Mouse (Mus musculus) MEL (cell line): ENCODE data around the gene Rpp14. TPM values are rescaled to one million over a fixed set of nuclear protein-coding genes. Genes with fewer than 3 reads are reported as not detected.

Experiments used
- DNase-seq: peaks from one replicate; pipeline ENCODE4 v3.0.0; 2011; ENCODE audit warnings: low read depth, low spot score
- H3K27ac ChIP-seq: 2 replicates; pipeline ENCODE4 v1.5.1; 2012; ENCODE audit warnings: low read depth, mild to moderate bottlenecking, control low read depth, low read length, moderate library complexity; ENCODE audit not compliant: control insufficient read depth
- H3K27me3 ChIP-seq, 2 experiments: fragments of 150-350 bp in 1 of 2; sonication (generic) in 1 of 2; 2 replicates each; pipeline ENCODE4 v1.6.1; 2012; ENCODE audit warnings: low read length in 2 of 2, mild to moderate bottlenecking in 2 of 2, improper control_type of control experiment in 1 of 2, moderate library complexity in 1 of 2; ENCODE audit not compliant: insufficient read depth in 2 of 2, control insufficient read depth in 1 of 2
- H3K36me3 ChIP-seq, 2 experiments: 2 replicates each; pipeline ENCODE4 v1.6.1; 2012 to 2014; ENCODE audit warnings: low read length in 2 of 2, improper control_type of control experiment in 1 of 2, inconsistent platforms in 1 of 2, mild to moderate bottlenecking in 1 of 2; ENCODE audit not compliant: insufficient read depth in 2 of 2, control insufficient read depth in 1 of 2
- H3K4me1 ChIP-seq, 2 experiments: fragments of 150-350 bp in 1 of 2; sonication (generic) in 1 of 2; 2 replicates each; pipeline ENCODE4 v1.6.1; 2012; ENCODE audit warnings: low read length in 2 of 2, improper control_type of control experiment in 1 of 2, mild to moderate bottlenecking in 1 of 2; ENCODE audit not compliant: insufficient read depth in 2 of 2, control insufficient read depth in 1 of 2
- H3K4me3 ChIP-seq, 2 experiments: fragments of 150-350 bp in 1 of 2; sonication (generic) in 1 of 2; 2 replicates each; pipeline ENCODE4 v1.5.1; 2012; ENCODE audit warnings: low read depth in 2 of 2, low read length in 2 of 2, mild to moderate bottlenecking in 2 of 2, moderate library complexity in 2 of 2, control low read depth in 1 of 2, improper control_type of control experiment in 1 of 2; ENCODE audit not compliant: control insufficient read depth in 1 of 2, insufficient read depth in 1 of 2
- H3K79me2 ChIP-seq: 2 replicates; pipeline ENCODE4 v1.6.1; 2012; ENCODE audit warnings: mild to moderate bottlenecking, low read length, moderate library complexity; ENCODE audit not compliant: control insufficient read depth, poor library complexity, insufficient read depth
- H3K9ac ChIP-seq: 2 replicates; pipeline ENCODE4 v1.6.1; 2012; ENCODE audit warnings: low read depth, mild to moderate bottlenecking, control low read depth, low read length, moderate library complexity; ENCODE audit not compliant: control insufficient read depth, poor library complexity, severe bottlenecking
- H3K9me3 ChIP-seq: fragments of 150-350 bp; sonication (generic); replicated peaks from 2 replicates; pipeline ENCODE4 v1.6.1; 2012; ENCODE audit warnings: mild to moderate bottlenecking, low read length, improper control_type of control experiment, moderate library complexity; ENCODE audit not compliant: insufficient read depth
- CHD2 ChIP-seq: IDR thresholded peaks from 2 replicates; pipeline ENCODE4 v1.6.1; 2011; ENCODE audit warnings: low read length, improper control_type of control experiment
- CTCF ChIP-seq, 3 experiments: IDR thresholded peaks in 2 of 3; conservative IDR thresholded peaks in 1 of 3; 2 replicates each; pipeline ENCODE4 v1.5.1; 2011 to 2012; ENCODE audit warnings: low read length in 3 of 3, low read depth in 2 of 3, mild to moderate bottlenecking in 2 of 3, improper control_type of control experiment in 1 of 3, inconsistent platforms in 1 of 3, mixed read lengths in 1 of 3, moderate library complexity in 1 of 3; ENCODE audit not compliant: control insufficient read depth in 1 of 3, insufficient read depth in 1 of 3, poor library complexity in 1 of 3, severe bottlenecking in 1 of 3
- E2F4 ChIP-seq: IDR thresholded peaks from 2 replicates; pipeline ENCODE4 v1.6.1; 2011; ENCODE audit warnings: low read depth, low read length, improper control_type of control experiment, borderline replicate concordance
- ELF1 ChIP-seq: IDR thresholded peaks from 2 replicates; pipeline ENCODE4 v1.6.1; 2014; ENCODE audit warnings: low read depth, mild to moderate bottlenecking, inconsistent platforms, low read length, improper control_type of control experiment, moderate library complexity
- GATA1 ChIP-seq: IDR thresholded peaks from 2 replicates; pipeline ENCODE4 v1.6.1; 2011; ENCODE audit warnings: low read depth, low read length, improper control_type of control experiment
- HCFC1 ChIP-seq: IDR thresholded peaks from 2 replicates; pipeline ENCODE4 v1.6.1; 2012; ENCODE audit warnings: low read depth, mild to moderate bottlenecking, inconsistent platforms, low read length, improper control_type of control experiment, moderate library complexity
- JUND ChIP-seq: IDR thresholded peaks from 2 replicates; pipeline ENCODE4 v1.6.1; 2011; ENCODE audit warnings: low read depth, mild to moderate bottlenecking, improper control_type of control experiment, low read length
- MAFK ChIP-seq: IDR thresholded peaks from 2 replicates; pipeline ENCODE4 v1.6.1; 2011; ENCODE audit warnings: low read depth, mild to moderate bottlenecking, low read length, improper control_type of control experiment, borderline replicate concordance
- MAX ChIP-seq: IDR thresholded peaks from 2 replicates; pipeline ENCODE4 v1.6.1; 2011; ENCODE audit warnings: low read length, improper control_type of control experiment
- MAZ ChIP-seq: IDR thresholded peaks from 2 replicates; pipeline ENCODE4 v1.6.1; 2012; ENCODE audit warnings: low read depth, mild to moderate bottlenecking, inconsistent platforms, low read length, improper control_type of control experiment
- MYB ChIP-seq: IDR thresholded peaks from 2 replicates; pipeline ENCODE4 v1.6.1; 2011; ENCODE audit warnings: mild to moderate bottlenecking, low read depth, low read length, improper control_type of control experiment
- NRF1 ChIP-seq: IDR thresholded peaks from 2 replicates; pipeline ENCODE4 v1.6.1; 2014; ENCODE audit warnings: low read depth, mild to moderate bottlenecking, inconsistent platforms, low read length, improper control_type of control experiment, moderate library complexity; ENCODE audit not compliant: poor library complexity, insufficient read depth, severe bottlenecking
- POLR2A ChIP-seq, 2 experiments: IDR thresholded peaks; 2 replicates each; pipeline ENCODE4 v1.6.1; 2011 to 2012; ENCODE audit warnings: low read length in 2 of 2, mild to moderate bottlenecking in 2 of 2, control low read depth in 1 of 2, improper control_type of control experiment in 1 of 2, low read depth in 1 of 2, moderate library complexity in 1 of 2; ENCODE audit not compliant: control insufficient read depth in 1 of 2, insufficient read depth in 1 of 2, poor library complexity in 1 of 2
- POLR2AphosphoS5 ChIP-seq: IDR thresholded peaks from 2 replicates; pipeline ENCODE4 v1.6.1; 2012; ENCODE audit warnings: low read depth, borderline replicate concordance, mild to moderate bottlenecking, inconsistent platforms, low read length, moderate library complexity, mixed read lengths
- RAD21 ChIP-seq: IDR thresholded peaks from 2 replicates; pipeline ENCODE4 v1.6.1; 2011; ENCODE audit warnings: mild to moderate bottlenecking, low read depth, low read length, improper control_type of control experiment
- RCOR1 ChIP-seq: IDR thresholded peaks from 2 replicates; pipeline ENCODE4 v1.6.1; 2012; ENCODE audit warnings: low read depth, mild to moderate bottlenecking, inconsistent platforms, low read length, improper control_type of control experiment
- SMC3 ChIP-seq: IDR thresholded peaks from 2 replicates; pipeline ENCODE4 v1.6.1; 2011; ENCODE audit warnings: low read depth, low read length, improper control_type of control experiment
- TAL1 ChIP-seq: IDR thresholded peaks from 2 replicates; pipeline ENCODE4 v1.6.1; 2012; ENCODE audit warnings: mild to moderate bottlenecking, inconsistent platforms, low read length, moderate library complexity, mixed read lengths
- TBP ChIP-seq: IDR thresholded peaks from 2 replicates; pipeline ENCODE4 v1.8.0; 2011; ENCODE audit warnings: low read depth, low read length, improper control_type of control experiment
- UBTF ChIP-seq: IDR thresholded peaks from 2 replicates; pipeline ENCODE4 v1.6.1; 2012; ENCODE audit warnings: low read depth, mild to moderate bottlenecking, inconsistent platforms, low read length, improper control_type of control experiment, moderate library complexity, borderline replicate concordance; ENCODE audit not compliant: insufficient read depth
- USF1 ChIP-seq: IDR thresholded peaks from 2 replicates; pipeline ENCODE4 v1.6.1; 2014; ENCODE audit warnings: low read depth, mild to moderate bottlenecking, inconsistent platforms, low read length, improper control_type of control experiment, moderate library complexity
- USF2 ChIP-seq, 2 experiments: IDR thresholded peaks; 2 replicates each; pipeline ENCODE4 v1.6.1; 2011 to 2012; ENCODE audit warnings: improper control_type of control experiment in 2 of 2, low read length in 2 of 2, borderline replicate concordance in 1 of 2, inconsistent platforms in 1 of 2, low read depth in 1 of 2, mild to moderate bottlenecking in 1 of 2; ENCODE audit not compliant: insufficient read depth in 1 of 2
- ZC3H11A ChIP-seq: IDR thresholded peaks from 2 replicates; pipeline ENCODE4 v1.6.1; 2012; ENCODE audit warnings: low read depth, mild to moderate bottlenecking, inconsistent platforms, low read length, improper control_type of control experiment
- ZMIZ1 ChIP-seq: IDR thresholded peaks from 2 replicates; pipeline ENCODE4 v1.6.1; 2012; ENCODE audit warnings: low read depth, mild to moderate bottlenecking, inconsistent platforms, low read length, improper control_type of control experiment, moderate library complexity
- polyA plus RNA-seq, 2 experiments: library from polyadenylated mRNA; stranded (reverse) in 1 of 2; unstranded in 1 of 2; fragments of >175 nt in 1 of 2; fragments of >200 nt in 1 of 2; gene quantifications; 2 replicates each; pipeline versions ENCODE4 v1.2.1 to v1.2.4; 2012; ENCODE audit warnings: low replicate concordance in 2 of 2, low read depth in 1 of 2; ENCODE audit not compliant: insufficient read length in 2 of 2, insufficient read depth in 1 of 2, missing spikeins in 1 of 2
- total RNA-seq: library from RNA; depleted of rRNA; stranded (reverse); fragments of 300-350 nt; gene quantifications from 2 replicates; pipeline ENCODE4 v1.2.3, GENCODE M21; 2012

The Rpp14 gene
- total and polyA plus RNA-seq, 3 experiments, result 41.2 to 45.5 TPM; not detected in 1

- Histone ChIP-seq H3K79me2 (no peaks in the 10 kb centered on the region), H3K27ac (no peak overlapping the region), H3K9me3 (no peaks in the 10 kb centered on the region)
- DNase-seq, result peak; percentile 68
- TF ChIP-seq POLR2A (IDR thresholded peaks at IDR 0.05; ENCODE audit: control insufficient read depth in 1 of 2, insufficient read depth in 1 of 2, low read depth in 1 of 2, low read length in 2 of 2, poor library complexity in 1 of 2) (no peak), CTCF (IDR thresholded peaks at IDR 0.05 in 2 of 3, conservative IDR thresholded peaks at IDR 0.05 in 1 of 3; ENCODE audit: control insufficient read depth in 1 of 3, insufficient read depth in 1 of 3, low read depth in 2 of 3, low read length in 3 of 3, poor library complexity in 1 of 3, severe bottlenecking in 1 of 3) (peak in 2 of 3 experiments; percentile 48 to 55; a peak in 4 of 6 replicates), RAD21 (peak; percentile 50), MYB (no peak), SMC3 (peak; percentile 39; the same call in 1 of the 2 replicates), ZC3H11A (no peak), TBP (no peak), UBTF (no peak), MAX (no peak)
- TF ChIP-seq, all 39 proteins: peak for 3
- no peaks in the 10 kb centered on the region for H3K4me1 ChIP-seq
- no peak overlapping the region for H3K4me3 ChIP-seq
- no peaks in the 10 kb centered on the region for H3K27me3 ChIP-seq
- H3K36me3 ChIP-seq, result no peaks in the 10 kb centered on the region
- no peak overlapping the region for H3K9ac ChIP-seq
These were observed 35.8 kb upstream of the Rpp14 start for GRCm38 (mm10) chr14:8044330-8044729.

GRCm38 (mm10) chr14:8044786-8045185 is 35.4 kb upstream of the Rpp14 start:
- no peaks in the 10 kb centered on the region for H3K27me3 ChIP-seq
- H3K9me3 ChIP-seq, result no peaks in the 10 kb centered on the region
- H3K27ac ChIP-seq, result no peak overlapping the region
- H3K4me3 ChIP-seq, result no peak overlapping the region
- H3K79me2 ChIP-seq, result no peaks in the 10 kb centered on the region
- TF ChIP-seq JUND (no peak), MAX (no peak), E2F4 (no peak), GATA1 (no peak), POLR2A (IDR thresholded peaks at IDR 0.05; ENCODE audit: control insufficient read depth in 1 of 2, insufficient read depth in 1 of 2, low read depth in 1 of 2, low read length in 2 of 2, poor library complexity in 1 of 2) (no peak), POLR2AphosphoS5 (no peak), ELF1 (no peak), NRF1 (no peak), MAFK (no peak), USF1 (no peak), MAZ (no peak), USF2 (IDR thresholded peaks at IDR 0.05; ENCODE audit: borderline replicate concordance in 1 of 2, insufficient read depth in 1 of 2, low read depth in 1 of 2, low read length in 2 of 2) (no peak), MYB (no peak), UBTF (no peak), HCFC1 (no peak), TAL1 (no peak), CHD2 (no peak), ZMIZ1 (no peak), RCOR1 (no peak), CTCF (IDR thresholded peaks at IDR 0.05 in 2 of 3, conservative IDR thresholded peaks at IDR 0.05 in 1 of 3; ENCODE audit: control insufficient read depth in 1 of 3, insufficient read depth in 1 of 3, low read depth in 2 of 3, low read length in 3 of 3, poor library complexity in 1 of 3, severe bottlenecking in 1 of 3) (no peak)
- no peaks in the 10 kb centered on the region for H3K36me3 ChIP-seq
- DNase-seq, result no peak
- no peaks in the 10 kb centered on the region for H3K4me1 ChIP-seq
- no peak overlapping the region for H3K9ac ChIP-seq
